Mouse (Mus musculus) neural tube, embryonic 15.5 days (tissue): ENCODE measurements around the gene Banf1. TPM values are rescaled to one million over a fixed set of nuclear protein-coding genes. Genes with fewer than 3 reads are reported as not detected.
A peak's percentile ranks its signal among the peaks of the same experiment; 100 is the strongest.
"Not testable (repeated sequence)": the region's sequence is repeated elsewhere in the genome, so short reads cannot be mapped to it uniquely, and the experiment has no call there.

ENCODE experiments used
- ATAC-seq: fragments of 200-750 bp; cut with Nextera tagmentation; 2 replicates; pipeline ENCODE4 v1.8.0; 2017; ENCODE audit warnings: mild to moderate bottlenecking, moderate TSS enrichment, moderate library complexity; ENCODE audit not compliant: low FRiP score
- H3K27ac ChIP-seq: fragments of 300-500 bp; sonication (generic); replicated peaks from 2 replicates; pipeline ENCODE4 v1.5.1; 2015; ENCODE audit warnings: mild to moderate bottlenecking, inconsistent platforms
- H3K27me3 ChIP-seq: fragments of 300-500 bp; sonication (generic); replicated peaks from 2 replicates; pipeline ENCODE4 v1.6.1; 2015; ENCODE audit warnings: inconsistent platforms
- H3K36me3 ChIP-seq: fragments of 300-500 bp; sonication (generic); 2 replicates; pipeline ENCODE4 v1.6.1; 2015; ENCODE audit warnings: inconsistent platforms
- H3K4me1 ChIP-seq: fragments of 300-500 bp; sonication (generic); 2 replicates; pipeline ENCODE4 v1.6.1; 2015; ENCODE audit warnings: inconsistent platforms
- H3K4me2 ChIP-seq: fragments of 300-500 bp; sonication (generic); 2 replicates; pipeline ENCODE4 v1.6.1; 2015; ENCODE audit warnings: inconsistent platforms, mild to moderate bottlenecking, moderate library complexity
- H3K4me3 ChIP-seq: fragments of 300-500 bp; sonication (generic); replicated peaks from 2 replicates; pipeline ENCODE4 v1.5.1; 2015; ENCODE audit warnings: mild to moderate bottlenecking, inconsistent platforms
- H3K9ac ChIP-seq: fragments of 300-500 bp; sonication (generic); replicated peaks from 2 replicates; pipeline ENCODE4 v1.6.1; 2015; ENCODE audit warnings: mild to moderate bottlenecking, inconsistent platforms
- H3K9me3 ChIP-seq: fragments of 300-500 bp; sonication (generic); replicated peaks from 2 replicates; pipeline ENCODE4 v1.6.1; 2016; ENCODE audit warnings: inconsistent platforms
- WGBS: fragments of 180-500 bp; shearing (Covaris S2); methylation state at CpG from one replicate; pipeline ENCODE4 v1.1.7; 2015; ENCODE audit warnings: mixed read lengths; 5-methylcytosine and 5-hydroxymethylcytosine counted together
- polyA plus RNA-seq: library from polyadenylated mRNA; unstranded; fragments of >200 nt; fragmentation: Nextera tagmentation; extraction: Ambion mirVana; gene quantifications from 2 replicates; pipeline ENCODE4 v1.2.1, GENCODE M21; 2015

Gene Banf1
- 312 and 353 TPM in 2 replicates for polyA plus RNA-seq

GRCm38 (mm10) chr19:5367053-5367359, at the start of gene Banf1:
Gene Banf1, minus strand, starts transcription at chr19:5367168.
- Histone ChIP-seq H3K9me3 (no peaks in the 10 kb centered on the region), H3K36me3 (peaks cover 53% of the 10 kb centered on the region), H3K27ac (peak within 1 kb of the TSS; percentile 95), H3K9ac (peak within 1 kb of the TSS; percentile 74), H3K4me2 (peak within 1 kb of the TSS; percentile 96), H3K4me1 (peaks cover 29% of the 10 kb centered on the region), H3K27me3 (no peaks in the 10 kb centered on the region), H3K4me3 (peak within 1 kb of the TSS; percentile 76)
- no peak for ATAC-seq
- WGBS, result under 1% methylated on average over 33 of the region's 33 CpGs

DNA sequence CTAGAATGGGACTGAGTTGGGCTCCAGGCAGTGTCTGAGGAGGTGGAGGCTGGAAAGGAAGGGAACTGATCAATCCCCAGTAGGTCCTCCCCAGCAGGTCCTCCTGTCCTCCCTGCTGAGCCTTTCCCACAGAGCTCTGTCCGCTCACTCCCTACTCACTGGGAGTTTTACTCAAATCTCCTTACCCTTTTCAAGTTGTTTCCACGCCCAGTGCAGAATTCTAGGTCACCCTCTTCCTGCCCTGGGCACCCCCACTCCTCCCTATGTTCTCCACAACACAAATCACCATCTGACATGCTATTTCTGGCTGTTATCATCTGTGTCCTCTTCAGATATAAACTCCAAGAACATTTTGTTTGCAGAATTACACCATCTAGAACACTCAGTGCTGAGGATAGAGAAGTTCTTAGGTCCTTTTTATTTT, 47.6 kb upstream of the Banf1 start:
- Histone ChIP-seq H3K9ac (no peak overlapping the region), H3K27me3 (no peaks in the 10 kb centered on the region), H3K27ac (no peak overlapping the region), H3K9me3 (no peaks in the 10 kb centered on the region), H3K4me3 (no peak overlapping the region), H3K36me3 (peaks cover 6% of the 10 kb centered on the region; the same call in 1 of the 2 replicates), H3K4me1 (no peaks in the 10 kb centered on the region), H3K4me2 (no peak overlapping the region)
- no peak for ATAC-seq
- 77% methylated on average over 2 of the region's 2 CpGs for WGBS

GRCm38 (mm10) chr19:5413840-5414239, 46.9 kb upstream of the Banf1 start:
- 75% methylated on average over 4 of the region's 4 CpGs for WGBS
- 0 out of 2 replicates have a peak, but pooled peaks cover 6% of the 10 kb centered on the region for H3K36me3 ChIP-seq
- H3K4me1 ChIP-seq, result no peaks in the 10 kb centered on the region
- H3K27ac ChIP-seq, result no peak overlapping the region
- no peak overlapping the region for H3K9ac ChIP-seq
- H3K4me3 ChIP-seq, result no peak overlapping the region
- H3K9me3 ChIP-seq, result no peaks in the 10 kb centered on the region
- H3K4me2 ChIP-seq, result no peak overlapping the region
- ATAC-seq, result no peak
- no peaks in the 10 kb centered on the region for H3K27me3 ChIP-seq

DNA sequence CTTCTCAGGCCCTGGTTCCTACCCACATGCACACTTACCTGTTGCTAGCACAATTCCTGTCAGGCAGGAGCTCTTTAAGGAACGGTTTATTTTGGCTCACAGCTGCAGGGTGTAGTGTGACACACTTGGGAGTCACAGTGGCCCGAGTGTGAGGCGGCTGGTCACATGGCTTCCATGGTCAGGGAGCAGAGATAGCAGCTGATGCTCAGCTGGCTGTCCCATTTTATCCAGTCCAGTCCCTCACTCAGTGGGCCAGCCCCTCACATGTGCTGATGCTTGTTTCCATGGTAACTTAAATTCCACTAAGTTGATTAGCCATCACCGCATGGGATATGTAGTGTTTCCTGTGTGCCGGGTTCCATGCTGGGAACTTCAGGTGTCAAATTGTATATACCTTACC, 45.0 kb upstream of the Banf1 start:
- Histone ChIP-seq H3K9me3 (no peaks in the 10 kb centered on the region), H3K9ac (no peak overlapping the region), H3K27me3 (no peaks in the 10 kb centered on the region), H3K4me1 (peaks cover 10% of the 10 kb centered on the region), H3K4me3 (no peak overlapping the region), H3K4me2 (no peak overlapping the region), H3K27ac (no peak overlapping the region), H3K36me3 (no peaks in the 10 kb centered on the region)
- WGBS, result 71% methylated on average over 5 of the region's 5 CpGs
- ATAC-seq, result no peak

- no peak overlapping the region for H3K9ac ChIP-seq
- H3K4me2 ChIP-seq, result no peak overlapping the region
- H3K9me3 ChIP-seq, result no peaks in the 10 kb centered on the region
- no peak overlapping the region for H3K4me3 ChIP-seq
- H3K36me3 ChIP-seq, result no peaks in the 10 kb centered on the region
- H3K27ac ChIP-seq, result no peak overlapping the region
- H3K4me1 ChIP-seq, result peaks cover 14% of the 10 kb centered on the region
- no peak for ATAC-seq
- WGBS, result 89% methylated on average over 5 of the region's 5 CpGs
- H3K27me3 ChIP-seq, result no peaks in the 10 kb centered on the region
These were observed 43.7 kb upstream of the Banf1 start for GRCm38 (mm10) chr19:5410641-5411040.

DNA sequence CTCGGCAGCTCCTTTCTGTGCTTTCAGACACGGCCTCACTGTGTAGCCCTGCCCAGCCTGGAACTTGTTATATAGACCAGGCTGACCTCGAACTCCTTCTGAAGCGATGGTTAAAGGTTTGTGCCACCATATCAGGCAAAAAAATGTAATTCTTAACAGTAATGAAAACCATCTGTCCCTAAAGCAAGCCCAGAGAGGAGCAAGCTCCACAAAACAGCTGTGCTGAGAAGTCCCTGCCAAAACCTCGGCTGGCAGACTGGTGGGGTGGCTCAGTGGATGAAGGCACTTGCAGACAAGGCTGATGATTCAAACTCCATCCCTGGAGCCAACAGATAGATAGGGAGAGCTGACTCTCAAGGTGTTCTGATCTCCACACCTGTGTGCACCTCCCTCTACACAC, 42.1 kb upstream of the Banf1 start:
- Histone ChIP-seq H3K4me1 (peaks cover 15% of the 10 kb centered on the region), H3K9me3 (no peaks in the 10 kb centered on the region), H3K27ac (no peak overlapping the region), H3K27me3 (no peaks in the 10 kb centered on the region), H3K4me2 (no peak overlapping the region), H3K36me3 (no peaks in the 10 kb centered on the region), H3K9ac (no peak overlapping the region), H3K4me3 (no peak overlapping the region)
- no peak for ATAC-seq
- WGBS, result 86% methylated on average over 5 of the region's 5 CpGs

DNA sequence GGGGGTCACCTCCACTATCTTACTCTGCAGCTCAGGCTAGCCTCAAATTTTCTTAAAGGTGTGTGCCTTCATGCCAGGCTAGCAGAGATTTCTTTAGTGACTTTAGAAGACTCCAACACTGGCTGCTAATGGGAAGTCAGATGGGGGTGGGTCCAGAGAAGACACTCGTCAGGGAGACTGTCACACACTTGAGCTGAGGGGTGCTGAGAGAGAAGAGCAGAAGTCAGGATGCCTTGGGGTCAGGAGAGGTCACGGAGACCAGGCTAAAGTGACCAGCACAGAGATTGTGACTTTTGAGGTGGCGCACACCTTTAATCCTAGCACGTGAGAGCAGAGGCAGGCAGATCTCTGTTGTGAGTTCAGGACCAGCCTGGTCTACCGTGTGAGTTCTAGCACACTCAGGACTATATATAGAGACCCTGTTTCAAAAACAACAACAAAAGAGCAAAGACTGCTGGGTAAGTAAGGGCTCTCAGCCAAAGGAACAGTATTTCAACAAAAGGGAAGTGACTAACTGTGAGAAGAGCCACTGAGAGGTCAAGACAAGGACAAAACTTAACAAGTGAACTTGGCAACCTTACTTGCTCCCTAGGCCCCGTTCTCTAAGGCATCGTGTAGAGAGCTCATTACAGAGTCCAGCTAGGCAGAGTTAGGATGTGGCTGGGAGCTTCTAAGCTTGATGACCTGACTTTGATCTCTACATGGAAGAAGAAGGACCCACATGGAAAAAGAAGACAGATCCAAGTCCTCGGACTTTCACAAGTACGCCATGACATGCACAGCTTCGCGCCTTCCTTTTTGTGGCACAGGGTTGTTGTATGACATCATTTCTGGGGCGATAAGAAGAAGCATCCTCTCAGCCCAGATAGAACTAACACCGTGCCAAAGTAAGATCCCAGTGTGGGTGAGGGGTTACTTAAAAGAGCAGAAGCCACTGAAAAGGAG, 41.4 kb upstream of the Banf1 start:
- H3K9me3 ChIP-seq, result no peaks in the 10 kb centered on the region
- H3K36me3 ChIP-seq, result no peaks in the 10 kb centered on the region
- H3K27ac ChIP-seq, result no peak overlapping the region
- no peak overlapping the region for H3K4me3 ChIP-seq
- ATAC-seq, result no peak
- H3K27me3 ChIP-seq, result no peaks in the 10 kb centered on the region
- H3K4me1 ChIP-seq, result peaks cover 15% of the 10 kb centered on the region
- 83% methylated on average over 13 of the region's 13 CpGs for WGBS
- no peak overlapping the region for H3K9ac ChIP-seq
- peak overlapping the region; percentile 76 for H3K4me2 ChIP-seq

- no peaks in the 10 kb centered on the region for H3K36me3 ChIP-seq
- peak overlapping the region; percentile 66 for H3K4me3 ChIP-seq
- H3K4me2 ChIP-seq, result peak overlapping the region; percentile 76
- no peaks in the 10 kb centered on the region for H3K27me3 ChIP-seq
- no peaks in the 10 kb centered on the region for H3K9me3 ChIP-seq
- H3K9ac ChIP-seq, result peak overlapping the region; percentile 62
- peak; percentile 72 for ATAC-seq
- WGBS, result 28% methylated on average over 7 of the region's 7 CpGs
- H3K27ac ChIP-seq, result peak overlapping the region; percentile 92
- H3K4me1 ChIP-seq, result peaks cover 15% of the 10 kb centered on the region
These were observed 40.2 kb upstream of the Banf1 start for GRCm38 (mm10) chr19:5407133-5407532.

DNA sequence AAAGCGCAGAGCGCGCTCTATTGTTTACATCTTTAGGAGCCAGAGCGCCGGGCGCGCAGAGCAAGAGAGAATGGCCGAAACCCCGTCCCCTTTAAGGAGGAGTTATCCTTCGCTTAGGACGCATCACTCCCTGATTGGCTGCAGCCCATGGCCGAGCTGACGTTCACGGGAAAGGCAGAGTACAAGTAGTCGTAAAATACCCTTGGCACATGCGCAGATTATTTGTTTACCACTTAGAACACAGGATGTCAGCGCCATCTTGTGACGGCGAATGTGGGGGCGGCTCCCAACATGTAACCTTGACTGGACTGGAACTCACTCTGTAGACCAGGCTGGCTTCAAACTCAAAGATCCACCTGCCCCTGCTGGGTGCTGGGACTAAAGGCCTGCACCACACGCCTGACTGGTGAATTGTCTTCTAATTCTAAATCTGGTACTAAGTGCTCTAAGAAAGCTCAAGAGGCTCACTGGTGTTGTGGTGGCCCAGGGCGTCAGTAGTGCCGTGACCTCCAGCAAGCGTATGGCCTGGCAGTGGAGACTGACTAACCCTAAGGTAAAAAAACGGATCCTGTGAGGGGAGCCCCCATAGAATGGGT, 39.7 kb upstream of the Banf1 start:
- 14% methylated on average over 24 of the region's 25 CpGs for WGBS
- H3K27me3 ChIP-seq, result not testable (repeated sequence)

DNA sequence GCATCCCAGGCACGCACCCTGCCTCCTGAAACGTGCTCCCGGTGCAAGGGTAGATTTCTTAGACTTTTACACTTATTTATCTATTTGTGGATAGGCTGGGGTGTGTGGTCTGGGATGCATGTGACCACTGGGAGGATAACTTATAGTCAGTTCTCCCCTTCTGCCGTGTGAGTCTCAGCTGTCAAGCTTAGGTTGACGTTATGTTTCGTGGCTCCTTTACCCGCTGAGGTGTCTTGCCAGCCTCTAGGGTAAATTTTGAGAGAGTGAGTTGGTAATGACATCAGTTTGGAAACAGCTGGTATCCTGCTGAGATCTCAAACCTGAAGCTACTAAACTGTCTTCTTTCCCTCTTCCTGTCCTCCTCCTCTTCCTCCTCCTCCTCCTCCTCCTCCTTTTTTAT, 39.0 kb upstream of the Banf1 start:
- WGBS, result 33% methylated on average over 7 of the region's 7 CpGs

More for the DNA sequence above, 39.7 kb upstream of the Banf1 start:
- not testable (repeated sequence) for H3K36me3 ChIP-seq, H3K9me3 ChIP-seq
- Histone ChIP-seq H3K4me3 (peak overlapping the region; percentile 66), H3K27ac (peak overlapping the region; percentile 92), H3K4me2 (peak overlapping the region; percentile 76), H3K4me1 (peaks cover 15% of the 10 kb centered on the region), H3K9ac (peak overlapping the region; percentile 62)
- ATAC-seq, result peak; percentile 78

GRCm38 (mm10) chr19:5402293-5402692, 35.3 kb upstream of the Banf1 start, which contains the start of gene Tsga10ip:
Gene Tsga10ip, minus strand, starts transcription at chr19:5402526.
- Histone ChIP-seq H3K9me3 (no peaks in the 10 kb centered on the region), H3K36me3 (no peaks in the 10 kb centered on the region), H3K27me3 (no peaks in the 10 kb centered on the region), H3K9ac (no peak within 1 kb of the TSS), H3K4me2 (no peak within 1 kb of the TSS), H3K4me1 (peaks cover 6% of the 10 kb centered on the region), H3K27ac (no peak within 1 kb of the TSS), H3K4me3 (no peak within 1 kb of the TSS)
- WGBS, result 68% methylated on average over 8 of the region's 8 CpGs
- no peak for ATAC-seq

More for the DNA sequence above, 39.0 kb upstream of the Banf1 start:
- Histone ChIP-seq H3K36me3 (no peaks in the 10 kb centered on the region), H3K4me2 (peak overlapping the region; percentile 60), H3K9me3 (no peaks in the 10 kb centered on the region), H3K27ac (peak overlapping the region; percentile 64), H3K9ac (0 out of 2 replicates have a peak overlapping the region, but pooled peaks have one; percentile 36), H3K4me3 (peak overlapping the region; percentile 34), H3K27me3 (no peaks in the 10 kb centered on the region), H3K4me1 (peaks cover 15% of the 10 kb centered on the region)
- no peak for ATAC-seq

DNA sequence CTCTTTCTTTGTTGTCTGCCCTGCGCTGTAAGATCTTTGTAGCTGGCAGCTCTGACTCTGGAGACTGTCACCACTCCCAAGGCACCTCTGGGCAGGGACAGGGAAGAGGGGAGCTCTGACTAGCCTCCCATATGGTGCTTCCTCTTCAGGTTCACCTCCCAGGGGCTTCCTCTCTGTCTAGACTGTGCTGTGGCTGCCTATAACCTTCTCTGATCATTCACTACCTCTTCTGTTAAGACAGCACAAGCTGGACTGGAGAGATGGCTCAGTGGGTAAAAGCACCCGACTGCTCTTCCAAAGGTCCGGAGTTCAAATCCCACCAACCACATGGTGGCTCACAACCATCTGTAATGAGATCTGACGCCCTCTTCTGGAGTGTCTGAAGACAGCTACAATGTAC, 34.1 kb upstream of the Banf1 start:
- not testable (repeated sequence) for H3K9me3 ChIP-seq, H3K36me3 ChIP-seq, H3K27ac ChIP-seq, H3K4me2 ChIP-seq, H3K27me3 ChIP-seq, H3K4me3 ChIP-seq, H3K9ac ChIP-seq, ATAC-seq, H3K4me1 ChIP-seq
- 68% methylated on average over 4 of the region's 4 CpGs for WGBS
